Mouse (Mus musculus) common myeloid progenitor, adult 5-6 weeks (primary cell): ENCODE measurements around the gene Ccdc88a. TPM values are rescaled to one million over a fixed set of nuclear protein-coding genes. Genes with fewer than 3 reads are reported as not detected.
"Not testable (repeated sequence)": the region's sequence is repeated elsewhere in the genome, so short reads cannot be mapped to it uniquely, and the experiment has no call there.

ENCODE experiments used
- ATAC-seq: replicated peaks from 2 replicates; pipeline ENCODE4 v1.8.0; 2016; ENCODE audit warnings: low read depth, mild to moderate bottlenecking, moderate TSS enrichment, inconsistent platforms; ENCODE audit not compliant: poor library complexity, severe bottlenecking
- total RNA-seq: library from RNA; stranded (forward); fragments of 200-1000, 187-1606 nt; gene quantifications from 2 replicates; pipeline ENCODE4 v1.2.3, GENCODE M21; 2017

Ccdc88a gene
- total RNA-seq, 1 experiment from 2014 or later, result 70.7 TPM

DNA sequence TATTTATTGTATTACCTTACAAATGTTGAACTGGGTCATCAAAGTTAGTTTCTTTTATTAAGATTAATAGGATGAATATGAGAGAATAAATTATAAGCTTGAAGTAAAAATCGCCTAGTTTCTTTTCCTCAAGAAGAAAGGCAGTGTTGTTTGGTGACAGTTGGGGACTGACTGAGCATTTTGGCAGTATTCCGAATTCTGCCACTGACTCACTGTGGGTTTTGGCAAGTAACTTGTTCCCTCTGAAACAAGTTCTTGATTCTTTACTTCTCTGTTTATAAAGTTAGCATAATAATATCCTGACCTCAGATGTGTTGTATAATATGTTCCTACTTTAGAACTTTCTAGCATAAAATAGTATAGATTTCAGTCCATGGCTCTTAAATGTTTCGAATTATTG is 55.3 kb downstream of the Ccdc88a start:
- peak; percentile 90 for ATAC-seq

DNA sequence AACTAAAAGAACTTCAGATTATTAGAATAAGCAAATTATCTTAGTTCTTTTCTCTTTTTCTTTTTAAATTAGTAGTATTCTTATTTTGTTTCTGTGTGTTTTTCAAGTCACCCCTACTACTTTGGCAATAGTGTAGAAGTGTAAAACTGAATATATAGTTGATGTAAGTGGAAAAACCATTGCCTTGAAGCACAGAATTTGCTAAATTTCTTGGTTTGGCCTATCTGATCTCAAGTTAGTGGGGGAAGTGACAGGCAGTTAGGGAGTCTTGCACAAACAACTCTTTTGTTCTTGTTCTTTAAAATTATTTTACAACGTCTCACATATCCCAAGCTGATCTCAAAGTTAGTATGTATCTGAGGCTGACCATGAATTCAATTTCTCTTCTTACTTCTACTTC is 57.6 kb downstream of the Ccdc88a start:
- peak; percentile 26; the same call in 1 of the 2 replicates for ATAC-seq

DNA sequence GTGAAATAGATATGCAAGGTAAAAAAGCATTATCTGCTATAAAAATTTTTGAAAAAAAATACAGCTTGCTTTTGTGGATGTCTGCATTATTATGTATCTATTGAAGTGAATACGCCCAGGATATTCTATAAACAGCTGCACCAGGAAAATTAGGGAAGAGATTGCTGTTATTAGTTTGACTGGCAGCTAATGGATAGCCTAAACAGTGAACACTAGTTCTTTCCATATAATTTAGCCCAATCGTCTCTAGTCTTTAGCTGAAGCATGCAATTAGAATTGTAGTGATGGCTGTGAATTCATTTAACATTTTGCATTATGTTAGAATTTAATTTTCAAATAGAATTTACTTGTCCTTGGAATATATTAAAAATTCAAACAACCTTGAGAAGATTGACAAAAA is 75.3 kb downstream of the Ccdc88a start:
- ATAC-seq, result no peak

DNA sequence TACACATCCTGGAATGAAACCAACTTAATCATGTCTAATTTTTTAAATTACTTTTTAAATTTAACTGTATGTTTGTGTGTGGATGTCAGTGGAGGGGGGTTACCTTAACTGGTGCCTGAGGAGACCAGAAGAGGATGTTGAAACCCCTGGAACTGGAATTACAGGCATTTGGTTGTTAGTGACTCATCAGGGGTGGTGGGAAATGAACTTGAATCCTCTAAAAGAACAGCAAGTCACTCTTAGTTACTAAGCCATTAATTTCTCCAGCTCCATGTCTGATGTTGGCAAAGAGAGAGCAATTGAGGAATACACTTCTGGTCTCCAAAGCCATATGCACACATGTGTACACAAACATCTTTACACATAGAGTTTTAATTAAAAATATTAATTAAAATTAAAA is 101.2 kb downstream of the Ccdc88a start:
- ATAC-seq, result no peak

DNA sequence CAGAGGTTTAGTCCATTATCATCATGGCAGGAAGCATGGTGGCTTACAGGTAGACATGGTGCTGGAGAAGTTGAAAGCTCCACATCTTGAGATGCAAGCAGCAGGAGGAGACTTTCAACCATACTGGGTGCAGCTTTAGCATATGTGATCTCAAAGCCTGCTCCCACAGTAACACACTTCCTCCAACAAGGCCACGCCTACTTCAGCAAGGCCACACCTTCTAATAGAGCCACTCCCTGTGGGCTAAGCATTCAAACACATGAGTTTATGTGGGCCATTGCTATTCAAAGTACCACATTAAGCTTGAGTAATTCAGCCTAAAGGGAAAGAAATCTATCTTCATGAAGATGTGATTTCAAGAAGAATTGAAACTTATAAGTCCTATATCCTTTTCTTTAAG is 119.7 kb downstream of the Ccdc88a start:
- no peak for ATAC-seq

DNA sequence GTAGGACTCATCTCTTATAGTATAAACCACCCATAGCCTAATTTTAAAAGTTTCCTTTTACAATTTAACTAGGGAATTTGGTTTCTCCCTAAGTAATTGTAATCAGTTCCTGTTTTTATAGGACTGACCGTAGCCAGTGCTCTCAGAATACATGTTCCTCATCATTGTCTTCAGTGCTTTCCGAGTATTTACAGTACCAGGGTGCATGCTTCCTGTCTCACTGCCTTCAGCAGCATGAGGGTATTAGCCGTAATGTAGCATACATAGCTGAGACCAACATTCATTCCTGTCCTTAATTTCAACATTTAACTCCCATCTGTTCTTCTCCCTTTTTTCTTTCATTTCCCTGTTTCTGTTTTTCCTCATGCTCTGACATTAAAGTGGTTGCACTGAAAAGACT is 123.5 kb downstream of the Ccdc88a start:
- ATAC-seq, result peak; percentile 69

DNA sequence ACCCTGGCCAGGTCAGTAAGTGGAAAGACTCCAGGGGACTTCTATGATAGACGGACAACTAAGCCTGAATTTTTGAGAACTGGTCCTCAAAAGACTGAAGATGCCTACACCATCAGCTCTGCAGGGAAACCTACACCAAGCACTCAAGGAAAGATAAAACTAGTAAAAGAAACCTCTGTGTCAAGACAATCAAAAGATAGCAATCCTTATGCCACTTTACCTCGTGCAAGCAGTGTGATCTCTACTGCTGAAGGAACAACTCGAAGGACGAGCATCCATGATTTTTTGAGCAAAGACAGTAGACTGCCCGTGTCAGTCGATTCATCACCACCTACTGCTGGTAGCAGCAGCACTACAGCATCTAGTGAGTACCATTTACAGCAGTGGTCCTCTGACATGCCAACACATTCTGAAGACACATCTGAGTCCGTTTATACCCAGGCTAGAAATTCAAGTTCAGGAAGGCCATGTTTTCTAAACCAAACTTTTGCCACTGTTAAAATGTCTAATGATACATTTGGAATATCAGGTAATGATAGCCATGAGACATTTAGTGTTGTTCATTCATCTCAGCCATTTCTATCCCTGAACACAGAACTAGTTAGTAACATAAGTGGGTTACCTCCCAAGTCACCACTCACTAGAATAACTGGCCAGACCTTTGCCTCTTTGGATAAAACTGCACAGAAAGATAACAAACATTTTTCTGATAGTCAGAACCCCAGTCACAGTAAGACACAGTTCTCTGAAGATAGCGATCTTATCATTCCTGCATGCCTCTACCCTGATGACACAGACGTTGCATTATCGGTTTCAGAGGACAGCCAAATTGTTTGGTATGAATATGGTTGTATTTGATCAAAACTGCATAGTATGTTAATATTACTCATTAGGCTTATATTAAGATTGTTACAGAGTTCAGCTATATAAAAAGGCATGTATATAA is 130.8 kb downstream of the Ccdc88a start:
- ATAC-seq, result 0 out of 2 replicates have a peak, but pooled peaks have one; percentile 50

DNA sequence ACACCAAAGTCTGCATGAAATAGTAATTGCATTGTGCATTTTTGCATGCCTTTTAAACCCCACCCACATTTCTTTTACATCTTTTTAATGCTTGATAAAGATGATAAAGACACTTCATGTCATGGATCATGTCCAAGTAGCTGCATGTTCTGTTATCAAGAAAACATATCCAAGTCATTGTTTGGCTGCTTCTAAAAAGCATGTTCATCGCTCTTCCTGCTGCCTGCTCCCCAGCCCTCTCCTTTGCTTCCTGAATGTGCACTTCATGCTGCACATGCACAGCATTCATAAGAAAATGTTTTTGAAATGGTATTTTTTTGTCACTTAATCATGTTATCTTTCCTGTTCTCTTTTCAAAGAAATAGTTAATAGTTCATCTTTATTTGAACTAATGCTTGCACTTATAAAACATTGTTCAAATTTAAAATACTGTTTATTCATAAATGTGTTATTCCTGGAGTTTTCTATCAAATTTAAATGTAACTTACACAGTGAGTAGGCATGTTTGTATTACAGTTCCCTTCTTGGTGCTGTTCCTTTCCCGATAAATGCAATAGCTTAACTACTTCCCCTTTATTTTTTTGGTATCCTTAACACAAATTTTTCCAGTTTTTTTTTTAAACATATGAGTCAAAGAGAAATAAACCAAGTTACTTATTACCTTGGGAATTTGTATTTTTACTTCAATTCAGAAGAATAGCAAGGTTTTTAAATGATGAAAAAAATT is 131.6 kb downstream of the Ccdc88a start:
- ATAC-seq, result 0 out of 2 replicates have a peak, but pooled peaks have one; percentile 36

DNA sequence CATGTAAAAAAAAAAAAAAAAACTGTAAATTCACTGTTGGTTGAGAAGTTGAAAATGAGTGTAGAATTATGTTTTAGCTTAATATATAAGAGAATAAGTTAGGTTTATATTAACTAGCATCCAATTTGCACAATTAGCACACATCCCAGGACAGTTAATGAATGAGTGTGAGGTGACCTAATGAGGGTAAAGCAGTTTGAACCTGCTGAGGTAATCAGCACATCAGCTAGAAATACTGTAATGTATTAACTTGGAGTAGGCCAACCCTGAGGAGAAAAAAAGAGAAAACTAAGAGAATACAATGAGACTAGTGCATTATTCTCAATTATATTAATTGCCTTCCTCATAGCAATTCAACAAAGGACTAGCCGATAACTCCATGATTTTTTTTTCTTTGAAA is 136.0 kb downstream of the Ccdc88a start:
- ATAC-seq, result no peak

DNA sequence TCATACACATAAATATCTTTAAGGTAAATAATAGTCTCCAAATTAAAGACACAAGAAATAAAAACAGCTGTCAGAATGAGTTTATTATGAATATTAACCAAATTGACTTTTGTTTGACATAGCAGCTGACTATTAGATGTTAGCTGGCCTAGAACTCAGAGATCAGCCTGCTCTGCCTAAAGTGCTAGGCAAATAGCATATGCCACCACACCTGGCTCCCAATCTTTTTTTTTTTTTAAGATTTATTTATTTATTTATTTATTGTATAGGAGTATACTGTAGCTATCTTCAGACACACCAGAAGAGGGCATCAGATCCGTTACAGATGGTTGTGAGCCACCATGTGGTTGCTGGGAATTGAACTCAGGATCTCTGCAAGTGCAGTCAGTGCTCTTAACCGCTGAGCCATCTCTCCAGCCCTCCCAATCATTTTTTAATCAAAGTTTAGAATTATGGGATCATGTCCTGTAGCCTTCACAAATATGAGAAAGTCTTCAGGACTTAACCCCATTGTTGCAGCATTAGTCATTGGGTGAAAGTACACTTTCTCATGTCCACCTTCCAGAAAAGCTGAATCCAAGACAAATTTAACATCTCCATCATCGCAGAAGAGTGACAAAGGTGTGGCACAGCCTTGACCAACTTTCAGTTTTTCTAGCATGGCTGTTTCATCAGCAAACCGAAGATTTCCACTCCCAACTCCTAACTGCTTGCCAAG is 139.5 kb downstream of the Ccdc88a start:
- ATAC-seq, result no peak

DNA sequence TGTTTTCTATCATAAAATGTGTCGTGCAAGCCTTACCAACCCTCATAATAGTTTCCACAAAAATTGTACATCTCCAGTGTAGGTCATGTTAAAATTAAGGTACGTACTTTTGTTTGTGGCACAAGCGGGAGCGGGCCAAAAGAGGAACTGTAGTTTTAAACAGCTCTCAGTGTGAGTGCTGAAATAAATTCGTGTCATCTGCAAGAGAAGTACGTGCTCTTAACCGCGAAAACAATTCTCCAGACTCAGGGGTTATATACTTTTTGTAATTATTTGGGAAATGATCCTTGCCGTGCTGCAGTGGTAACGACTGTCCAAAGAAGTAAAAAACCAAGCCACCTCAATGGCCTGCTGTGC is 140.8 kb downstream of the Ccdc88a start:
- ATAC-seq, result peak; percentile 48

DNA sequence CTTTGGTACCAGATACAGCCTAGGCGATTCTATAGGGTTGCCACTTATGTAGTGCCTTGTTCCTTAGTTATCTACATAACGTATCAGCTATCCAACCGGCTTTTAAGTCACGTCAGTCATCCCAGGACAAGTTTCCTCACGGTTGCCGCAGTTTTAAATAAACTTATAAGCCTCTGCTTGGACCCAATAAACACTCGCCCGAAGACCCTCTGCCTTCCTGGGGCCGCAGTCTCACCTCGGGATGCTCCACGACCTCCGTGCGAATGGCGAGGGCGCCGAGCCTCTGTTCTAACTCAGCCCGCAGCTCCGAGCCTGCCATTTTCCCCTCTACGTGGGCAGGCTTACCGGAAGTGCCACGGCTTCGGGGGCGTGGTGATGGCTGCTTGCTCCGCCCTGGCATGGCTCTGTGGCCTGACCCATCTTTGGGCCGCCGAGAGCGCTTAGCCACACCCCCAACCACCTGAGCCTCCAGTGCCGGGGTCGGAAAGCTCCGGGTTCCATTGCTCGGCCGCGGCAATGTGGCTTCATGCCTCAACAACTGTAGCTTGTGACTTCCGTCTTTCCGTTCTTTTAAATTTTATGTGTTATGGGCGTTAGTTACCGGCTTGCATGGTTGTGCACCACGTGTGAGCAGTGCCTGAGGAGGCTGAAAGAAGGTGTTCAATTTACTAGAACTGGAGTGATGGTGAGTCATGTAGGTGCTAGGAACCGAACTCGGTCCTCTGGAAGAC is 141.4 kb downstream of the Ccdc88a start, which contains the start of gene Prorsd1:
Gene Prorsd1, minus strand, starts transcription at position 352 of the 731 bp plus-strand sequence.
- ATAC-seq, result peak; percentile 100

DNA sequence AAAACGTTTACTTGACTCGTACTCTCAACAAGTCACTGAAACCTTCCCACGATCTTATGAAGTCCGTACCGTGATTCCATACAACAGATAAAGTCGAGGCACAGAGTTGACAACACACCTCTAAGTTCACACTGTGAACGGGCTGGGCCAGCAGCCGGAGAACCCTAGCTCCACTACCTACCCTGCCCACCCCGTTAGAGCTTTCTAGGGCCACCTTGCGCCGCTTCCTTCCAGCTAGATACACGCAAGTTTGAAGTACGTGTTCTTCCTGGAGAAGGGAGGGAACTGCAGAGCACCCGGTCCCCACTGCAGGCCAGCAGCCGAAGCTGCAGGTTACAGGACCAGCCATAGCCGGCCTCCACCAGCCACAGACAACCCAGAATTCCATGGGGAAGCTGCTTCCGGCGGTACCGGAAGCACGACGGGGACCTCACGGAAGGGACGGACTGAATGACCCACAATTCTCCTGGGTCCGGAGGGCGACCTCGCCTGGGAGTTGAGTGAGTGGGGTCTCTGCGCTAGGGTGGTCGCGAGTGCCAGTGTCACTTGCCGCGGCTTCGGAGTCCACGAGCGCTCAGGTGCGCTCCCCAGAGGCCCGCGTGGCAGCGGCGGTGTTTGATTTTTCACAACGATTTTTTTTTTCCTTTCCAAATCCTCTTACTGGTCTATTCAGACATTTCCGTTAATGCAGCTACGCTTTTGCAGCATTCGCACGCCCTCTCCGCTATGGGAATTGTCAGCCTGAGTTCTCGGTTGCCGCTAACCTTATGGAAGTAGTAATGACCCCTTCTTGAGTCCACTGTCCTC is 152.7 kb downstream of the Ccdc88a start, which contains the start of gene Mtif2:
Gene Mtif2, plus strand, starts transcription at position 421 of the 807 bp plus-strand sequence.
- peak; percentile 94 for ATAC-seq

DNA sequence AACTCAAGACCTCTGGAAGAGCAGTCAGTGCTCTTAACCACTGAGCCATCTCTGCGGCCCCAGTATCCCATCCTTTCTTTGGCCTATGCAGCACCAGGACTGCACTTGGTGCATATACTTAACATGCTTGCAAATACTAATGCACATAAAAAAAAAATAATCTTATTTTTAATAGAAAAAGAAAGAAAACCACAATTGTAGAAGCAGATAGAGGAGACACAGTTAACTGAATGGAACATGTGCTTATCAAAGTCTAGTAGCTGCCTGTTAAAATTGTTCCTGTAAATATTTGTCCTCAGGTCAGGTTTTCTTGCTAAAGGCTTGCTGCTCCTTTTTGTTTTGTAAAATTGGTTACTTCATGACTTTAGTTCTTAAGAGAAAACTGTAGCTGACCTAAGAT is 164.7 kb downstream of the Ccdc88a start:
- ATAC-seq, result no peak

DNA sequence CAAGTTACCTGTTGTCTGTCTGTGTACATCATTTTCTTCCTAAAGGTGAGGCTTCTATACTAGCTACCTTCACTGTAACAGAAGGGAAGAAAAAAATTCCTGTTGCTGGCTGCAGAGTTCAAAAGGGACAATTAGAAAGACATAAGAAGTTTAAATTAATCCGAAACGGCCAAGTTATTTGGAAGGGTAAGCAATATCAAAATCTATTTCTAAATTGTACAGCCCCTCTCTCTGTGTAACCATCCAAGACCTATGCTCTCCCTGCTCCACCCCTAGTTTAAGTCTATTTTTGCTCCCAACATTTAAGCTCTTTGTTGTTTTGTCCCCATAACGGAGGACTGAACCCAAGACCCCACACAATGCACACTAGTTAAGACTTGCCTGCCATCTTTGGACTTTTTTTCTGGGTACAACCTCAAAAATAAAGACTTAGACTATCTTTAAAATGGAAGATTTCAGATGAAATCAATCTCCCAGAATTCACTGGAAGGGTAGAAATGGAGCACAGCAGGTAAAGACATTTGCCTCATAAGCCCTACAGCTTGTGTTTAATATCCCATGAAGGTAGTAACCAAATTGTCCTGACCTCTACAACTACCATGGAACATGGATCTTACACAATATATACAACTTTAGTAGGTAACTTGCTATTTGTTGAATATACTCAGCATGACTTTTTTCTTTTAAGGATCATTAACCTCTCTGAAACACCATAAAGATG is 170.9 kb downstream of the Ccdc88a start:
- ATAC-seq, result no peak

DNA sequence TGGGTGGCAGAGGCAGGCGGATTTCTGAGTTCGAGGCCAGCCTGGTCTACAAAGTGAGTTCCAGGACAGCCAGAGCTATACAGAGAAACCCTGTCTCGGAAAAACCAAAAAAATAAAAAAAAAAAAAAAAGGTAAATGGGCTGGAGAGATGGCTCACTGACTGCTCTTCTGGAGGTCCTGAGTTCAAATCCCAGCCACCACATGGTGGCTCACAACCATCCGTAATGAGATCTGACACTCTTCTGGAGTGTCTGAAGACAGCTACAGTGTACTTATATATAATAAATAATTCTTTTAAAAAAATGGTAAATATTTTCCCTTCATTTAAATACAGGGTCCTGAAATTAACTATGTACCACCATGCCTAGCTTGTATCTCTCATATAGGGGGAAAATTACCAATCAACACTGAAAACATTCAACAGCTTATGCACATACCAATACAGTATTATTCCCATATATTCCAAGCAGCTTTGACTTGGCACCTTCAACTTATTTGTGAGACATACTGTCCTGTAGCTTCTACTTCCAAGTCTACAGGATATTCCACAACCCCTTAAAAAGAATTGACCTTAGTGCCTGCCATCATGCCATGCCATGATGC is 171.8 kb downstream of the Ccdc88a start:
- not testable (repeated sequence) for ATAC-seq

DNA sequence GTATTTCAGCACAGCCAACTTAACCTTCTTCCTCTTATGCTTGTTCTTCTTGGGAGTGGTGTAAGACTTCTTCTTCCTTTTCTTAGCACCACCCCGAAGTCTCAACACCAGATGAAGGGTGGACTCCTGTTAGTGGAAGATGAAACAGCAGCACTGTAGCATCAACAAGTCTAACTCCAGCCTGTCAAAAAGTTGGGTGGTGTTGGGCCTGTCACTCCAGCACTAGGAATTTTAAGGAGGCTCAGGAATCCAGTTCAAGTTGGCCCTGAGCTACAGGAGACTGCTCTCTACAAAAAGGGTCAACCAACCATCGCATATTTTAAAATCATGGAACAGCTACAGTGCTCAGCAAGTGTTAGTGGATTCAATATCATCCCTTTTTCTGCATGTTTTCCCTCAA is 172.8 kb downstream of the Ccdc88a start:
- ATAC-seq, result not testable (repeated sequence)

DNA sequence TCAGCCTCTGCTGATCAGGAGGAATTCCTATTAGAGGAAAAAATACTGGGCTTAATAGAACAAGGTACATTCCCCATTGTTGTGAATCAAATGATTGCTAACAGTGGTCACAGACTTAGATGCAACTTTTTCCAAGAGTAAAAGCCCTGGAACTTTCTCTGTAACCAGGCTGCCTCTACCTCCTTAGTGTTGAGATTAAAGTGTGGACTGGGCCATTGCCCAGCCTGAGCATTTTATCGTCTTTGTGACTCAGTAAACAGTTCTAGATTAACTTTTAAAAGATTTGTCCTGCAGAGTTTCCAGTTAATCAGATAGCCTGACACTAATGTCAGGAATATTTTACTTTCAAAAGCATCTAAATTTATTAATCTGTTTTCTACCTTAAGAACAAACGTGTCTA is 173.3 kb downstream of the Ccdc88a start:
- ATAC-seq, result no peak
